Mouse (Mus musculus) bone marrow macrophage, adult 2 months (primary cell): ENCODE measurements at regions not wholly inside any gene's neighbourhood (a gene's known extent, or its start where the extent isn't known, plus 50 kb on each side); places are given as distances from the start of the nearest gene placed in this dataset.

Experiments used
- H3K27ac ChIP-seq: 2 replicates; pipeline ENCODE4 v1.5.1; 2012; ENCODE audit warnings: low read depth, low read length; ENCODE audit not compliant: insufficient read depth
- H3K4me1 ChIP-seq: 2 replicates; pipeline ENCODE4 v1.6.1; 2012; ENCODE audit warnings: low read length; ENCODE audit not compliant: control insufficient read depth, insufficient read depth
- H3K4me3 ChIP-seq: 2 replicates; pipeline ENCODE4 v1.5.1; 2012; ENCODE audit warnings: mild to moderate bottlenecking, low read length, moderate library complexity; ENCODE audit not compliant: insufficient read depth
- CTCF ChIP-seq: IDR thresholded peaks from 2 replicates; pipeline ENCODE4 v1.5.1; 2012; ENCODE audit warnings: low read depth, mild to moderate bottlenecking, low read length, moderate library complexity
- POLR2A ChIP-seq: IDR thresholded peaks from 2 replicates; pipeline ENCODE4 v1.6.1; 2012; ENCODE audit warnings: mild to moderate bottlenecking, low read depth, low read length, borderline replicate concordance

- no peak for TF ChIP-seq POLR2A
- no peak for TF ChIP-seq CTCF
- peak overlapping the region; percentile 85 for H3K27ac ChIP-seq
- peak overlapping the region; percentile 43; the same call in 1 of the 2 replicates for H3K4me3 ChIP-seq
- H3K4me1 ChIP-seq: peaks cover 29% of the 10 kb centered on the region
Measured at GRCm38 (mm10) chr3:52180785-52181184, 75.9 kb upstream of the Maml3 start.

- Histone ChIP-seq H3K4me3 (no peak overlapping the region), H3K27ac (peak overlapping the region; percentile 85), H3K4me1 (peaks cover 28% of the 10 kb centered on the region)
- TF ChIP-seq POLR2A (no peak), CTCF (no peak)
Measured at GRCm38 (mm10) chr3:52181326-52182101, 76.6 kb upstream of the Maml3 start.

- peaks cover 17% of the 10 kb centered on the region for H3K4me1 ChIP-seq
- no peak for TF ChIP-seq CTCF
- no peak for TF ChIP-seq POLR2A
- H3K4me3 ChIP-seq: no peak overlapping the region
- H3K27ac ChIP-seq: no peak overlapping the region
Measured at GRCm38 (mm10) chr3:52184241-52184640, 79.4 kb upstream of the Maml3 start.

GRCm38 (mm10) chr3:52185351-52185750, 80.5 kb upstream of the Maml3 start:
- TF ChIP-seq POLR2A (no peak), CTCF (no peak)
- Histone ChIP-seq H3K4me3 (no peak overlapping the region), H3K27ac (no peak overlapping the region), H3K4me1 (peaks cover 13% of the 10 kb centered on the region)

GRCm38 (mm10) chr3:52187401-52187801, 80.7 kb upstream of the Foxo1 start:
- no peaks in the 10 kb centered on the region for H3K4me1 ChIP-seq
- no peak for TF ChIP-seq POLR2A
- no peak overlapping the region for H3K4me3 ChIP-seq
- no peak overlapping the region for H3K27ac ChIP-seq

- Histone ChIP-seq H3K4me3 (no peak overlapping the region), H3K4me1 (no peaks in the 10 kb centered on the region), H3K27ac (no peak overlapping the region)
- TF ChIP-seq CTCF (no peak), POLR2A (no peak)
Measured at GRCm38 (mm10) chr3:52188303-52188702, 79.8 kb upstream of the Foxo1 start.

- TF ChIP-seq POLR2A: no peak
- TF ChIP-seq CTCF: no peak
- Histone ChIP-seq H3K4me3 (no peak overlapping the region), H3K27ac (no peak overlapping the region), H3K4me1 (no peaks in the 10 kb centered on the region)
Measured at GRCm38 (mm10) chr3:52189016-52189415, 79.1 kb upstream of the Foxo1 start.

- H3K4me3 ChIP-seq: no peak overlapping the region
- no peak for TF ChIP-seq POLR2A
- TF ChIP-seq CTCF: no peak
- peaks cover 2% of the 10 kb centered on the region; the same call in 1 of the 2 replicates for H3K4me1 ChIP-seq
- H3K27ac ChIP-seq: no peak overlapping the region
Measured at GRCm38 (mm10) chr3:52190021-52190420, 78.1 kb upstream of the Foxo1 start.

- no peak overlapping the region for H3K4me3 ChIP-seq
- no peak overlapping the region for H3K27ac ChIP-seq
- no peak for TF ChIP-seq CTCF
- H3K4me1 ChIP-seq: peaks cover 11% of the 10 kb centered on the region
Measured at GRCm38 (mm10) chr3:52193026-52193425, 75.1 kb upstream of the Foxo1 start.

- no peak overlapping the region for H3K4me3 ChIP-seq
- no peak for TF ChIP-seq POLR2A
- TF ChIP-seq CTCF: no peak
- H3K4me1 ChIP-seq: peaks cover 15% of the 10 kb centered on the region
- no peak overlapping the region for H3K27ac ChIP-seq
Measured at GRCm38 (mm10) chr3:52194216-52194615, 73.9 kb upstream of the Foxo1 start.
